Mouse (Mus musculus): ENCODE data around the gene Aebp1.

GRCm38 (mm10) chr11:5872707-5873106 is 11.0 kb downstream of the Aebp1 start:
- TF ChIP-seq CTCF (IDR thresholded peaks at IDR 0.05; ENCODE audit: extremely low read depth, insufficient read depth, low read length) (no peak), POLR2A (IDR thresholded peaks at IDR 0.05; ENCODE audit: extremely low read depth, insufficient read depth, low read length) (no peak)
